Mouse (Mus musculus) erythroblast, embryonic 14.5 days (primary cell): Measurements from ENCODE around the gene Fsd2.

Experiments used
- GATA1 ChIP-seq: IDR thresholded peaks from 2 replicates; pipeline ENCODE4 v1.6.1; 2012; ENCODE audit warnings: low read length, inconsistent platforms, mixed read lengths
- TAL1 ChIP-seq: IDR thresholded peaks from 3 replicates; pipeline ENCODE4 v1.6.1; 2012; ENCODE audit warnings: low read length, inconsistent platforms, mixed read lengths

DNA sequence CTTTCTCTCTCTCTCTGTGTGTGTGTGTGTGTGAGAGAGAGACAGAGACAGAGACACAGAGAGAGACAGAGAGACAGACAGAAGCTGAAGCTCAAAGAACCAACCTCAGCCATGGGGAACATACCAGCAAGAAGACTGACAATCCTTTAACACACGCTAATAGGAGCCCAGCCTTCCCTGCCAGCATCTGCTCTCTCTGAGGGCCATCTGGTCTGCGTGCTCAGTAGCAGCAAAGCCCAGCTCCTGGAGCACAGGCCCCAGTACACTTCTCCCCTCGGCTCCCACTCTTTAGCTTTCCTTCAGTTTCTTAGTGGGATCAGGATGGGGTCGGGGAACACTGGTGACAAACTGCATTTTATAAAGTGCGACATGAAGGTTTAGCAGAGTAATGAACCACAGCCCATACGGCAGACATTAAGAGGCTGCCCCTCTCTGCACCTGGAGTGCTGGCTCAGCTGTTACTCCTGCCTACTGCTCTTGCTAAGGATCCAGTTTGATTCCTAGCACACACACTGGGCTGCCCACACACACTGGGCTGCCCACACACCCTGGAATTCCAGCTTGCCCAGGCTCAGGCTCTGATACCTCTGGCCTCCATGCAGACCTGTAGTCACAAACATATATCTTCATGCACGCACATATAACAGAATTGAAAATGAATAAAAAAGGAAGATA is 1.2 kb downstream of the Fsd2 start:
- TF ChIP-seq GATA1 (no peak), TAL1 (no peak)
